Mouse (Mus musculus): ENCODE measurements at regions not wholly inside any gene's neighbourhood (a gene's known extent, or its start where the extent isn't known, plus 50 kb on each side); places are given as distances from the start of the nearest gene placed in this dataset.

DNA sequence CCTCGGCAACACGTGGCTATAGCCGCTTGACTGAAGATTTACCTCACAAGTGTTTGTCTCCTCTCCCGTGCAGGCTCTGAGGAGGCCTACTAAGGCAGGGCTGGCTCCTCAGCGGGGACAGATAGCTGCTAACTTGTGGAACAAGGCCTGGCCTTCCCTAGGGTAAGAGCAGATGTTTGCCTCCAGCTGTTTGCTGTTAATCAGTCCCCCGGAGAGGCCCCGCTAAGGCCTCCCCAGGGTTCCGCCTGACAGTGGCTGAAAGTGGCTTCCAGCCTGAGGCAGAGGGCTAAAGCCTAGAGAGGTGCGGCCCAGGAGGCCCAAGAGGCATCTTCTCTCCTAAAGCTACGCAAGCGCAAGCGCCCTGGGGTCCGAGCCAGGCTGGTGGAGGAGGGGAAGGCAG lies 52.1 kb upstream of the Dlx4 start:
- DNase-seq (ENCODE audit: low spot score), result no peak
- WGBS, result 44% methylated on average over 13 of the region's 13 CpGs
- H3K4me2 ChIP-seq (ENCODE audit: low read depth, low read length), result no peak overlapping the region
- no peak overlapping the region for H3K9ac ChIP-seq (replicated peaks; ENCODE audit: low read length)
- H3K27me3 ChIP-seq (ENCODE audit: insufficient read depth, low read length), result peaks cover 4% of the 10 kb centered on the region; the same call in 1 of the 2 replicates
- ATAC-seq, result no peak
- TF ChIP-seq CTCF (IDR thresholded peaks at IDR 0.05; ENCODE audit: low read depth), result no peak
- no peaks in the 10 kb centered on the region for H3K36me3 ChIP-seq (ENCODE audit: insufficient read depth, low read length)
- no peaks in the 10 kb centered on the region for H3K4me1 ChIP-seq (ENCODE audit: insufficient read depth, low read length)
- no peak overlapping the region for H3K27ac ChIP-seq
- no peaks in the 10 kb centered on the region for H3K9me3 ChIP-seq (ENCODE audit: low read length)
- no peak overlapping the region for H3K4me3 ChIP-seq (ENCODE audit: low read length)

GRCm38 (mm10) chr11:95200971-95201370 lies 54.9 kb upstream of the Dlx4 start:
- Histone ChIP-seq H3K4me2 (ENCODE audit: low read depth, low read length) (no peak overlapping the region), H3K27me3 (ENCODE audit: insufficient read depth, low read length) (peaks cover 4% of the 10 kb centered on the region; the same call in 1 of the 2 replicates), H3K9ac (replicated peaks; ENCODE audit: low read length) (no peak overlapping the region), H3K27ac (no peak overlapping the region), H3K36me3 (ENCODE audit: insufficient read depth, low read length) (no peaks in the 10 kb centered on the region), H3K4me3 (ENCODE audit: low read length) (no peak overlapping the region), H3K9me3 (ENCODE audit: low read length) (no peaks in the 10 kb centered on the region), H3K4me1 (ENCODE audit: insufficient read depth, low read length) (no peaks in the 10 kb centered on the region)
- WGBS, result 55% methylated on average over 3 of the region's 3 CpGs
- TF ChIP-seq CTCF (IDR thresholded peaks at IDR 0.05; ENCODE audit: low read depth), result no peak
- DNase-seq (ENCODE audit: low spot score), result no peak
- no peak for ATAC-seq

DNA sequence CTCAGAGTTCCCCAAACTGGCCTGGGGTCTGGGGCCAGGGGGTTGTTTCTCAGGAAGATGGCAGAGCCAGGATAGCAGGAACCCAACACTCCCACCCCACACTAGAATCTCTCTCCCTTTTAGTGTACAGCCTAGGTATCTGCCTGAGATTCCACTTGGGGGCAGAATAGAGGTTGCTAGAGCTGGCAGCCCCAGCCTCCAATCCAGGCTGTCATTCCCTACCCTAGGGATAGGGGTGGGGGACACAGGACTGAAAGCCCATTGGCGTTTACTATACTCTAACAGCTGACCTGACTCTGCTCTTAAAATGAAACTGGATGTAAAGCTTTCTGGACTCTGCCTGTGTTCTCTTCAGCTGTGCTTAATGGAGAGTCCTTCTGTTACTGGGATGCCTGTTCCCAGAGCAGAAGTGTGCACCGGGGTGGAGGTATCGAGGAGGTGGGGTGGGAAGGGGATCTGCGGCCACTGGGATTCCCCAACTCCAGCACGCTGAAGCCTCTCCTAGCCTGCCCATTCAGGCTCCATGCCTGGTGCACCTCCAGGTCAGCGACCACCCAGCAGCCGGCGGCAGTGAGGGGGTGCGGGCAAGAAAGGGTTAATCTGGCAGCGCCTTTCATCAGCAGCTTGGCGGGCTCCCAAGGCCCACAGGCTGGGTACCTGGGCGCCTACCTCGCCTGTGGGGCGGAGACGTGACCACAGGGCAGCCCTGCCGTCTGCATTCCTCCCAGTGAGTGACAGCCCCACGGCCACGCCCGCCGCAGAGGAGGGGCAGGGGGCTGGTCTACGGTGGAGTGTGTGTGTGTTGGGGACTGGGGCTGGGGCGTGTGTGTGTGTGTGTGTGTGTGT lies 50.9 kb upstream of the Tac4 start:
- no peaks in the 10 kb centered on the region for H3K9me3 ChIP-seq (ENCODE audit: low read length)
- H3K4me3 ChIP-seq (ENCODE audit: low read length), result 0 out of 2 replicates have a peak overlapping the region, but pooled peaks have one; percentile 3
- no peaks in the 10 kb centered on the region for H3K27me3 ChIP-seq (ENCODE audit: insufficient read depth, low read length)
- TF ChIP-seq CTCF (IDR thresholded peaks at IDR 0.05; ENCODE audit: low read depth), result peak; percentile 17
- H3K4me1 ChIP-seq (ENCODE audit: insufficient read depth, low read length), result peaks cover 7% of the 10 kb centered on the region; the same call in 1 of the 2 replicates
- peak; percentile 34 for DNase-seq (ENCODE audit: low spot score)
- H3K4me2 ChIP-seq (ENCODE audit: low read depth, low read length), result peak overlapping the region; percentile 51
- WGBS, result 5% methylated on average over 21 of the region's 22 CpGs
- H3K9ac ChIP-seq (replicated peaks; ENCODE audit: low read length), result no peak overlapping the region
- H3K36me3 ChIP-seq (ENCODE audit: insufficient read depth, low read length), result no peaks in the 10 kb centered on the region
- peak; percentile 77 for ATAC-seq
- no peak overlapping the region for H3K27ac ChIP-seq

GRCm38 (mm10) chr11:95211031-95211425 lies 50.3 kb upstream of the Tac4 start:
- no peak for TF ChIP-seq CTCF (IDR thresholded peaks at IDR 0.05; ENCODE audit: low read depth)
- Histone ChIP-seq H3K36me3 (ENCODE audit: insufficient read depth, low read length) (no peaks in the 10 kb centered on the region), H3K27ac (no peak overlapping the region), H3K4me1 (ENCODE audit: insufficient read depth, low read length) (peaks cover 7% of the 10 kb centered on the region; the same call in 1 of the 2 replicates), H3K4me3 (ENCODE audit: low read length) (no peak overlapping the region), H3K27me3 (ENCODE audit: insufficient read depth, low read length) (no peaks in the 10 kb centered on the region), H3K9ac (replicated peaks; ENCODE audit: low read length) (no peak overlapping the region), H3K4me2 (ENCODE audit: low read depth, low read length) (peak overlapping the region; percentile 51; the same call in 1 of the 2 replicates), H3K9me3 (ENCODE audit: low read length) (no peaks in the 10 kb centered on the region)
- DNase-seq (ENCODE audit: low spot score), result no peak
- 28% methylated on average over 5 of the region's 5 CpGs for WGBS
- ATAC-seq, result 0 out of 2 replicates have a peak, but pooled peaks have one; percentile 2
